Mouse (Mus musculus): ENCODE results near the gene Jazf1. TPM values are rescaled to one million over a fixed set of nuclear protein-coding genes. Genes with fewer than 3 reads are reported as not detected.
A peak's percentile ranks its signal among the peaks of the same experiment; 100 is the strongest.

Gene Jazf1
- polyA plus RNA-seq, 1 experiment from 2014 or later = 56.4 TPM

- H3K36me3 ChIP-seq (ENCODE audit: control insufficient read depth, insufficient read depth, low read length) = no peaks in the 10 kb centered on the region
- no peak overlapping the region for H3K4me3 ChIP-seq (ENCODE audit: low read length)
- ATAC-seq = no peak
- no peak overlapping the region for H3K4me2 ChIP-seq (ENCODE audit: low read length)
- no peaks in the 10 kb centered on the region for H3K9me3 ChIP-seq (ENCODE audit: control insufficient read depth, low read length)
- peaks cover 11% of the 10 kb centered on the region for H3K4me1 ChIP-seq (ENCODE audit: control insufficient read depth, insufficient read depth, low read depth, low read length)
- H3K27me3 ChIP-seq (replicated peaks; ENCODE audit: control insufficient read depth, insufficient read depth, low read length) = no peaks in the 10 kb centered on the region
- H3K9ac ChIP-seq (ENCODE audit: low read depth, low read length) = no peak overlapping the region
- no peak overlapping the region for H3K27ac ChIP-seq (ENCODE audit: low read depth, low read length)
- WGBS = 70% methylated on average over 4 of the region's 4 CpGs
These were observed 225.4 kb downstream of the Jazf1 start for GRCm38 (mm10) chr6:52843027-52843426.

DNA sequence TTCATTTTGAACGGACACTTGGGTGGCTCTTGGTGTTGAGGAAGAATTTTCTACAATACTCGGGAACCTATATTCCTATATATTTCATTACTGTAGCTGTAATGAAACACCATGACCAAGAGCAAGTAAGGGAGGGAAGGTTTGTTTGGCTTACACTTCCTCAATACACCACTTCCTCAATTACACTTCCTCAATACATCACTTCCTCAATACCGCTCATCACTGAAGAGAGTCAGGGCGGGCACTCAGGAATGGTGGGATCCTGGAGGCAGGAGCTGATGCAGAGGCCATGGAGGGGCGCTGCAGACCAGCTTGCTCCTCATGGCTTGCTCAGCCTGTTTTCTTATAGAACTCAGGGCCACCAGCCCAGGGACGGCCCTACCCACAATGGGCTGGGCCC, 225.8 kb downstream of the Jazf1 start:
- H3K27me3 ChIP-seq (replicated peaks; ENCODE audit: control insufficient read depth, insufficient read depth, low read length) = no peaks in the 10 kb centered on the region
- no peak overlapping the region for H3K4me2 ChIP-seq (ENCODE audit: low read length)
- H3K27ac ChIP-seq (ENCODE audit: low read depth, low read length) = no peak overlapping the region
- no peak overlapping the region for H3K4me3 ChIP-seq (ENCODE audit: low read length)
- no peak for ATAC-seq
- no peaks in the 10 kb centered on the region for H3K36me3 ChIP-seq (ENCODE audit: control insufficient read depth, insufficient read depth, low read length)
- WGBS = 89% methylated on average over 6 of the region's 6 CpGs
- H3K9me3 ChIP-seq (ENCODE audit: control insufficient read depth, low read length) = no peaks in the 10 kb centered on the region
- peaks cover 11% of the 10 kb centered on the region for H3K4me1 ChIP-seq (ENCODE audit: control insufficient read depth, insufficient read depth, low read depth, low read length)
- H3K9ac ChIP-seq (ENCODE audit: low read depth, low read length) = no peak overlapping the region

GRCm38 (mm10) chr6:52841611-52842010, 226.8 kb downstream of the Jazf1 start:
- H3K4me1 ChIP-seq (ENCODE audit: control insufficient read depth, insufficient read depth, low read depth, low read length) = peaks cover 11% of the 10 kb centered on the region
- no peaks in the 10 kb centered on the region for H3K36me3 ChIP-seq (ENCODE audit: control insufficient read depth, insufficient read depth, low read length)
- no peak overlapping the region for H3K4me2 ChIP-seq (ENCODE audit: low read length)
- H3K9me3 ChIP-seq (ENCODE audit: control insufficient read depth, low read length) = no peaks in the 10 kb centered on the region
- WGBS = 87% methylated on average over 2 of the region's 2 CpGs
- no peak for ATAC-seq
- no peaks in the 10 kb centered on the region for H3K27me3 ChIP-seq (replicated peaks; ENCODE audit: control insufficient read depth, insufficient read depth, low read length)
- no peak overlapping the region for H3K9ac ChIP-seq (ENCODE audit: low read depth, low read length)
- no peak overlapping the region for H3K27ac ChIP-seq (ENCODE audit: low read depth, low read length)
- no peak overlapping the region for H3K4me3 ChIP-seq (ENCODE audit: low read length)

- H3K4me3 ChIP-seq (ENCODE audit: low read length) = no peak overlapping the region
- 0 out of 2 replicates have a peak, but pooled peaks have one; percentile 10 for ATAC-seq
- H3K4me2 ChIP-seq (ENCODE audit: low read length) = no peak overlapping the region
- no peaks in the 10 kb centered on the region for H3K9me3 ChIP-seq (ENCODE audit: control insufficient read depth, low read length)
- H3K4me1 ChIP-seq (ENCODE audit: control insufficient read depth, insufficient read depth, low read depth, low read length) = peaks cover 11% of the 10 kb centered on the region
- no peaks in the 10 kb centered on the region for H3K36me3 ChIP-seq (ENCODE audit: control insufficient read depth, insufficient read depth, low read length)
- H3K27ac ChIP-seq (ENCODE audit: low read depth, low read length) = no peak overlapping the region
- H3K27me3 ChIP-seq (replicated peaks; ENCODE audit: control insufficient read depth, insufficient read depth, low read length) = no peaks in the 10 kb centered on the region
- no peak overlapping the region for H3K9ac ChIP-seq (ENCODE audit: low read depth, low read length)
- WGBS = 28% methylated on average over 9 of the region's 9 CpGs
These were observed 227.8 kb downstream of the Jazf1 start for GRCm38 (mm10) chr6:52840589-52841044.

DNA sequence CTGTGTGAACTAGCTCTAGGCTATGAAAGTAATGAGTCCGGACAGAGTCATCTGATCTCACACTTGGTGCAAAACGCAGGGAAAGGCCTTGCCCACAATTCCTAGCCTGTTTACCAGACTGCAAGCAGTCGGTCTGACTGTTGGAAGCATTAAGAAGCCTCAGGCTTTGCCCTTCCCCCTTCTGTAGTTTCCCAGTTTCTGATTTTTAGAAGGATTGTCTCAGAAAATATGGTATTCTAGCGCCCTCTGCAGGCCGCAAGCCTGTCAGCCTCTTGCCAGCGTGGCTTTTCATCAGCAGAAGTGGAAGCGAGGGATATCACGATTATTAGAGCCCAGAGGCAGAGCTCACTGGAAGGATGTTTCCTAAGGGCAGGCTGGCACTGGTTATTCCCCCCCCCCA, 229.7 kb downstream of the Jazf1 start:
- H3K27me3 ChIP-seq (replicated peaks; ENCODE audit: control insufficient read depth, insufficient read depth, low read length) = no peaks in the 10 kb centered on the region; the same call in 1 of the 2 replicates
- H3K4me2 ChIP-seq (ENCODE audit: low read length) = no peak overlapping the region
- no peaks in the 10 kb centered on the region for H3K9me3 ChIP-seq (ENCODE audit: control insufficient read depth, low read length)
- H3K9ac ChIP-seq (ENCODE audit: low read depth, low read length) = no peak overlapping the region
- no peak overlapping the region for H3K4me3 ChIP-seq (ENCODE audit: low read length)
- no peaks in the 10 kb centered on the region for H3K36me3 ChIP-seq (ENCODE audit: control insufficient read depth, insufficient read depth, low read length)
- no peak overlapping the region for H3K27ac ChIP-seq (ENCODE audit: low read depth, low read length)
- H3K4me1 ChIP-seq (ENCODE audit: control insufficient read depth, insufficient read depth, low read depth, low read length) = peaks cover 11% of the 10 kb centered on the region
- ATAC-seq = peak; percentile 78
- WGBS = 2% methylated on average over 8 of the region's 8 CpGs

DNA sequence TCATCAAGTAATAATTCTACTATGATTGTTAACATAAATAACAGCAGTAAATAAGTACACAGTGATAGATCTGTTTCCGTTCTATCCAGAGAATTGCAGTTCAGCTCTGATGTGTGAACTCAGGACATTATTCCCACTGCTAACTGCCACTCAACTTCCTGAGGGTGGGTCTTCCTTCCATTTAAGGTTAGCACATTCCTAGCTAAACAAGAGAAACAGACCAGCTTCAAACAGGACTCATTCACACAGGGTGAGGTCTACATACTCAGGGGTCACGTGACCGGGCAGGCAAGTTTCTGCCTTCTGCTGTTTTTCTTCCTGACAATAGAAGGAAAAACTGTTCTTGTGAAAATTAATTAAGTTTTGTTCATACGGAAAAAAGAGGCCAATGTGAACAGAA, 230.6 kb downstream of the Jazf1 start:
- no peak overlapping the region for H3K9ac ChIP-seq (ENCODE audit: low read depth, low read length)
- H3K9me3 ChIP-seq (ENCODE audit: control insufficient read depth, low read length) = no peaks in the 10 kb centered on the region
- ATAC-seq = no peak
- no peaks in the 10 kb centered on the region; the same call in 1 of the 2 replicates for H3K27me3 ChIP-seq (replicated peaks; ENCODE audit: control insufficient read depth, insufficient read depth, low read length)
- no peak overlapping the region for H3K4me2 ChIP-seq (ENCODE audit: low read length)
- H3K36me3 ChIP-seq (ENCODE audit: control insufficient read depth, insufficient read depth, low read length) = no peaks in the 10 kb centered on the region
- 56% methylated on average over 4 of the region's 4 CpGs for WGBS
- H3K4me1 ChIP-seq (ENCODE audit: control insufficient read depth, insufficient read depth, low read depth, low read length) = peaks cover 11% of the 10 kb centered on the region
- H3K4me3 ChIP-seq (ENCODE audit: low read length) = no peak overlapping the region
- H3K27ac ChIP-seq (ENCODE audit: low read depth, low read length) = no peak overlapping the region

DNA sequence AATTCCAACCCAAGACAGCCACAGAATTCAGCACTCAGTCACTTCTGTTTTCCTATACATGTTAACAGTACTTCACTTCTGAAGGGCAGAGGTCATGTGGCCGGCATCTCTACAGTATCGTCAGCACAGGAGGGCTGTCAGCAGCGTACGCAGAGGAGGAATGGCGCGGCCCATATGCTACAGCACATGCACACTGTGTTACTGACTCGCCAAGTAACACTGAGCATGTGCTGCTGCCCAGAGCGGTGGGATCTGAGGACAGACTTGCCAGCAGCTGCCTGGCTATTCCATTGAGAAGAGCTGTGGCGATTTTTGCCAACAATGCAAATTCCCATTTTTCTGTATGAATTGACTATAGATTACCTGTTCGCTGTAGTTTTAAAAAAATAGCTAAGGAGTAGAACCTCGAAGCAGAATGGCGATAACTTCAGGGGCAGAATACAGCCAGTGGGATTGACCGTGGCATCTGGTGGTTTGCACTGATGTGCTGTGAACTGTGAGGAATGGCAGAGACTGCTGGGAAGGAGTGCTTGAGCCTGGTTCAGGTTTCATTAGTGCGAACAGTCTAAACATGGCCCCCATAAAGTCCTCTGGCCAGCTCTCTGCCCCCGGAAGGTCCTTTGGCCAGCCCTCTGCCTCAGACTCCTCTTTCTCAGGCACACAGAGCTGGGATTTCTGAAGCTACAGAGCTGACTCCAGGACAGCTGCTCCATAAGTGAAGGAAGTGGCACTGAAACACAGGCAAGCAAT, 232.1 kb downstream of the Jazf1 start:
- Histone ChIP-seq H3K27me3 (replicated peaks; ENCODE audit: control insufficient read depth, insufficient read depth, low read length) (no peaks in the 10 kb centered on the region; the same call in 1 of the 2 replicates), H3K4me3 (ENCODE audit: low read length) (no peak overlapping the region), H3K4me1 (ENCODE audit: control insufficient read depth, insufficient read depth, low read depth, low read length) (peaks cover 11% of the 10 kb centered on the region), H3K9me3 (ENCODE audit: control insufficient read depth, low read length) (no peaks in the 10 kb centered on the region), H3K27ac (ENCODE audit: low read depth, low read length) (no peak overlapping the region), H3K4me2 (ENCODE audit: low read length) (no peak overlapping the region), H3K36me3 (ENCODE audit: control insufficient read depth, insufficient read depth, low read length) (no peaks in the 10 kb centered on the region), H3K9ac (ENCODE audit: low read depth, low read length) (no peak overlapping the region)
- 75% methylated on average over 15 of the region's 15 CpGs for WGBS
- peak; percentile 48; the same call in 1 of the 2 replicates for ATAC-seq

DNA sequence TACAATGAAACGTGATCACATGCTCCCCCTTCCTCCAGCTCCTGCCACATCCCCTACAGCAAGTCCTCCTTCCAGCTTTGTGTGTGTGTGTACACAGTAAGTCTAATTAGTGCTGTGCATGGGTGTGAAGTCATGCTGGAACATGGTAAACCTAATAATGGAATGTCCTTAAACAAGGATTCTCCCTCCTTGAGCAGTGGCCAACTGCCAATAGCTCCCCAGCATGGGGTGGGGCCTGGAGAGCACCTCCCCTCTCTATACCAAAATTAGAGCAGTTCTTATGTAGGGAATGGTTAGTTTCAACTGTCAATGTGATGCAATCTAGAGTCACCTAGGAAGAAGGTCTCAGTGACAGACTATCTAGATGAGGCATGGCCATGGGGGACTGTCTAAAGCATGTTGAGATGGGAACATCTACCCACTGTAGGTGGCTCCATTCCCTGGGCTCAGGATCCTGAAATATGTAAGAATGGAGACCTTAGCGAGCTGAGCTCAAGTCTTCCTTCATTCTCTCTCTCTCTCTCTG, 240.6 kb downstream of the Jazf1 start:
- Histone ChIP-seq H3K4me3 (ENCODE audit: low read length) (no peak overlapping the region), H3K27me3 (replicated peaks; ENCODE audit: control insufficient read depth, insufficient read depth, low read length) (no peaks in the 10 kb centered on the region), H3K4me1 (ENCODE audit: control insufficient read depth, insufficient read depth, low read depth, low read length) (peaks cover 5% of the 10 kb centered on the region), H3K9me3 (ENCODE audit: control insufficient read depth, low read length) (no peaks in the 10 kb centered on the region), H3K36me3 (ENCODE audit: control insufficient read depth, insufficient read depth, low read length) (no peaks in the 10 kb centered on the region), H3K4me2 (ENCODE audit: low read length) (no peak overlapping the region), H3K27ac (ENCODE audit: low read depth, low read length) (no peak overlapping the region), H3K9ac (ENCODE audit: low read depth, low read length) (no peak overlapping the region)
- ATAC-seq = no peak
- WGBS = 90% methylated on average over 2 of the region's 2 CpGs

DNA sequence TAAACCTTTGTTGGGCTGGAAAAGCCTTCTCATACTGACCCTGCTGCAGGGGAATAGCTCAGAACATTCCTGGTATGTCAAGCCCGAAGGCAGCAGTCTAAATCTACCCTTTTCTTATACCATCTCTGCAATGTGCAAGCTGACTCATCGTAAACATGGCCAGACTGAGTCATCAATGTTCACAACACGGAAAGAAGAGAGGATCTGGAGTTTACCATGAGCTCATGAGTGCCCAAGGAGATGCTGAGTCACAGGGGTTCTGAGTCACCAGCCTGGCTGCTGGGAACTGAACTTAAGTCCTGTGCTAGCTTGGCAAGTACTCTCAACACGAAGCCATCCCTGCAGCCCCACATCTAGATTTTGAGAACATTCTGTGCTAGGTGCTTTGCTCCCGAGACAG, 242.9 kb downstream of the Jazf1 start:
- 83% methylated on average over 5 of the region's 5 CpGs for WGBS

More for the DNA sequence above, 242.9 kb downstream of the Jazf1 start:
- Histone ChIP-seq H3K4me2 (ENCODE audit: low read length) (no peak overlapping the region), H3K4me3 (ENCODE audit: low read length) (no peak overlapping the region), H3K27ac (ENCODE audit: low read depth, low read length) (peak overlapping the region; percentile 5; the same call in 1 of the 2 replicates), H3K4me1 (ENCODE audit: control insufficient read depth, insufficient read depth, low read depth, low read length) (peaks cover 5% of the 10 kb centered on the region), H3K9ac (ENCODE audit: low read depth, low read length) (no peak overlapping the region), H3K9me3 (ENCODE audit: control insufficient read depth, low read length) (no peaks in the 10 kb centered on the region), H3K36me3 (ENCODE audit: control insufficient read depth, insufficient read depth, low read length) (no peaks in the 10 kb centered on the region), H3K27me3 (replicated peaks; ENCODE audit: control insufficient read depth, insufficient read depth, low read length) (no peaks in the 10 kb centered on the region)
- no peak for ATAC-seq

Data from hindbrain, embryonic 16.5 days (tissue).